Mouse (Mus musculus): ENCODE data around the gene Grb2.
A peak's percentile ranks its signal among the peaks of the same experiment; 100 is the strongest.

Gene Grb2

DNA sequence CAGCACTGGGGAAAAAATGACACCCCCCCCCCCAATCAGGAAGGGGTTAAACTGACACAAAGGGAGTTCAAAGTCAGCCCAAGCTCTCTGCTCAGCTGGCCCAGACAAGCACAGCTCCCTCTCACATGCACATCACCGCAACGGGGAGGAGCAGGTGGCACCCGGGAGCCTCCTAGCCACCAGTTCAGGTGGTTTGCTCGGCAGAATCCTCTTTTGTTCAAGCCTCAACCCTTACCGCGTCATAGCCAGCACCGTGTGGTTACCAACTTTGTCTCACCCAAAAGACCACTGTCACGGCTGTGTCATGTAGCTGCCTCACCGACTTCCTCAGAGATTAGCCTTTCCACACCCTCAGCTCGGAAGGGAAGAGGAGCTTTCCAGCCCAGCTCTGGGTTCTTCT is 65.1 kb downstream of the Grb2 start:
- DNase-seq = no peak

DNA sequence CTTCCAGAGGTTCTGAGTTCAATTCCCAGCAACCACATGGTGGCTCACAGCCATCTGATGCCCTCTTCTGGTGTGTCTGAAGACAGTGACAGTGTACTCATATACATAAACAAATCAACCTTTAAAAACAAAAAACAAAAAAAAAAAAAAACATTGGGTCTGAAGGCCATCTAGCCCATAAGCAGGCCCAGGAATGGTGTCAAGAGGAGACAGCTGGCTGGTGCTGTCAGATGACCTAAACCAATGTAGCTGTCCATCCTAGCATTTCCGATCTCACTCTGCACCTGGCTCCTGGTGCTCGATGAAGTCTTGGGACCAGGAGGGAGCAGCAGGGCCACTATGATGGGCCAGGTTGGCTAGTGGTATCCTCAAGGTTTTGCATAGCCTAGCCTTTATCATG is 65.7 kb downstream of the Grb2 start:
- no peak for DNase-seq

DNA sequence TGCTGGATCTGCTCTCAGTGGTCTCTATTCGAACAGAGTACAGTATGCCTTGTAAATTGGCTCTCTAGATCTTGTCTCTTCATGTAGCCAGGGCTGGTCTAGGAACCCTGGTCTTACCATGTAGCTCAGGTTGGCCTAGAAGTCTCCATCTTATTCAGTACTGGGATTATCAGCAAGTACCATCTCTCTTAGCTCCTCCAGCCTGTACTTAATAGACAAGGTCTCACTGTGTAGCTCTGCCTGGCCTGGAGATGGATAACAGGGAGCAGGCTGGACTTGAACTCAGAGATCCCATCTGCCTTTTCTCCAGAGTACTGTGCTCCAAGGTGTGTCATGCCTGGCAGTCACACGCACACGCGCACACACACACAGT is 66.7 kb downstream of the Grb2 start:
- DNase-seq = no peak

DNA sequence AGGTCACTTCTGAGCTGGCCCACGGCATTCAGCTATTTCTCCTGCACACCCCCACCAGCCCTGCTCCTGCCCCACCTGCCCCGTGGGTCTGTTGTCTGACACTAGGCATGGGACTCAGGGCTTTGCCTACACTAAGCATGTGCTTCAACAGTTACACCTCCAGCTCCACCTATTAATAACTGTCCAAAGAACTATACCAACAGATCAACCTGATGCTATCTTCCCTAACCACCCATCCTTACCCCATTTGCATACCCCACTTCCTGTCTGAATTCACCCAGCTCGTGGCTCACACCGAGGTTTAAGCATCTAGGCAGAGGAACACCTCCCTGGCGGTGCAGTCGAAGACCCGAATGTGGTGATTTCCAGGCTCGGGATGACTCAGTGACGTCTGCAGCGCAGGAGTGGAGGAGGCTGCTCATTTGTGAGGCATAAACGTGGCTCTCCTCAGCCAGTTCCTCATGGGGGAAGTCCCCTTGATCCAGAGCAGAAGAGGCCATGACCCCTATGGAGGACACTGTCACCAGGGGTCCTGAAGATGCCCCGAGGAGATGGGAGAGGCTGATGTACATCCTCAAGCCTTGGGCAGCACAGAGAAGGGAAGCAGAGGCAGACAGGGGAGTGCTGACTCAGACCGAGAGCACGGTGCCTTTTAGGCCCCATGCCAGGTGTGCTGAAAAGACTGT is 67.3 kb downstream of the Grb2 start:
- DNase-seq = peak; percentile 62 to 70

DNA sequence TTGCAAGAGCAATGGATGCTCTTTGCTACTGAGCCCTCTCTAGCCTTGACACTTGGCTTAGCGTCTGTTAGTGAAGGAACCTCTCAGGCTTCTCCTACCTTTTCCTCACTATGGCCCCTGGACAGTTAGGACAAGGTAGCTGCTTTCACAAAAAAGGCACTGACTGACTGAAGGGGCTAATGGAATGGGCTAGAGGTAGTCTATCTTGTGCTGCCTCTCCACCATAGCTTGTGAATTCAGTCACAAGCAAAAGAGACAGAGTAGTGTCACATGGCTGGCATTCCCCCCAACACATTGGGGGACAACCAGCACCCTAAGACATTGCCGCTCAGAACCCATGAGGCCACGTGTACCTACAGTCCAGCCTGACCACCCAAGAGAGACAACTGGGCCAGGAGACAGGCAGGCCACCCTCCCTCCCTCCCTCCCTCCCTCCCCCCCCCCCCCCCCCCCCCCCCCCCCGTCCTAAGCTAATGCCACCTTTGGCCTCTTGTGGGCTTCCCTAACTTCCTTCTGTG is 68.0 kb downstream of the Grb2 start:
- no peak for DNase-seq

DNA sequence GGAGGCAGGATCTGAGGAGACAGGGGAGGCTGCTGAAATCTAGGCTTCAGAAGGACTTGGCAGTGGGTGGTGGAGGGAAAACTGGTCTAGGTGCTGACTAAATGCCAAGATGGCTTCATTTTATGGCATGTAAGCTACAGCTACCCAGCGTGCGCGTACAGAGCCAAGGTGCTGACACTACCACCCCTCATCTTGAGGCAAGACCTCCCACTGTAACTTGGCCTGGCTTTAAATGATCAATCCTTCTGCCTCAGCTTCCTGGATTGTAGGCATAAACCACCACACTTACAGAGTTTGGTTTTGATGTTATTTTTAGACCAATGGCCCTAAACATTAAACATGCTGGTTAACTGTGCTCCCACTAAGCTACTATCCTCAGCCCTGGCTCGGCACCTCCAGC is 68.9 kb downstream of the Grb2 start:
- no peak for DNase-seq

DNA sequence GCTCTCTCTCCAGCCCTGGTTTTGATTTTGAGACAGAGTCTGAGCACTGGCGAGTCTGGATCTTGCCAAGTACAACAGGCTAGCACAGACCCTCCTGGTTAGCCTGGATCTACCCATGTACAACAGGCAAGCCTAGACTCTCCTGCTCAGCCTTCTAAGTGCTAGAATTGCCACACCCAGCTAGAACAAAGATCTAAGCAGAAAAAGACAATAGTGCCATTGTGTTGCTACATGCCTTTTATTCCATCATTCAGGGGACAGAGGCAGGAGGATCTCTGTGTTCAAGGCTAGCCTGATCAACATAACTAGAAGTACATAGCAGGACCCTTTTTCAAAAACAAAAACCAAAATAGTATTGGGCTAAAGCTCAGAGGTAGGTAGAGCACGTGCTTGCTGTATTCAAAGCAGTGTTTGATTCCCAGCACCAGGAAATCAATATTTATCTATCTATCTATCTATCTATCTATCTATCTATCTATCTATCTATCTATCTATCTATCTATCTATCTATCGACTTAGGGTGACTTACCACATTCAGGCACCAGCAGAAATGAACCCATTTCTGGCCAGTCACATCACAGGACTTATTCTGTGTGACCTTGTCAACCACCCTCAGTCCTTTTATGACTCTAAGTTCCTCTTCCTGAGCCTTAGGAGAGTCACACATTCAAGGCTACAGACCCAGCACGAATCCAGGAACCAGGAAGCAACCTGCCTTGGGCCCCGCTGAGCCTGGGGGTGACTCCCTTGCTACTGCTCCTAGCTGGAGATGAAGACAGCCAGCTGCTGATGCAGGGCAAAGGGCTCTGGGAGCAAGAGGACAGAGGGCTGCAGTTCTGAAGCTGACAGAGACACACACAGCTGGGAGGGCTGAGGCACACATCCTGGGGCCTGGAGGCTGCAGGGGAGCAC is 69.6 kb downstream of the Grb2 start:
- no peak for DNase-seq

DNA sequence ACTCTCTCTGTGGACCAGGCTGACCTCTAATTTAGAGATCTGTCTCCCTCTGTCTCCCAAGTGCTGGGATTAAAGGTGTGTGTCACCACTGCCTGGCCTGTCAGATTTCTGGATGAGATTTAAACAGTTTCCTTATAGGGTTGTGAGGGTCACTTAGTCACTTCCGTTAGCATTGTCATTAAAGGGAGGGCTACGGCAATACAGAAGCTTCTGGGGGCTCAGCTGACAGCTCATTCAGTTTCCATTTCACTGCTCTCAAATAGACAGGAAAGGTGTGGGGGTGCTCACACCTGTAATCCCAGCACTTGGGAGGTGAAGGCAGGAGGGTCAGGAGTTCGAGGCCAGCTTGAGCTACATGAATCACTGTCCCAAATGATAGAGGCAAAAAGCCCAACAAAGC is 71.4 kb downstream of the Grb2 start:
- DNase-seq = no peak

DNA sequence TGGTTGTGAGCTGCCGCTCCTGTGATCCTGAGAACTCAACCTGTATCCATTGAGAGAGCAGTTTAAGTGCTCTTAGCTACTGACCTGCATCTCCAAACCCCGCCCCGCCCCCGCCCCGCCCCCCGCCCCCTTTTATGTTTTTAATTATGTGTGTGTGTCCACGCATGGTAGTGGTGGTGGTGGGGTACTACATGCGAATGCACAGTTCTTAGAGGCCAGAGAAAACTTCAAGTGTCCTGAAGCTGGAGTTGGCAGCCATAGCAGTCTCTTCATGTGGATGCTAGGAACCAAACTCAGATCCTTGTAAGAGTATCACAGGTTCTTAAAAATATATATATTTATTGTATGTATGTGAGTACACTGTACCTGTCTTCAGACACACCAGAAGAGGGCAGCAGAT is 72.9 kb downstream of the Grb2 start:
- DNase-seq = no peak

DNA sequence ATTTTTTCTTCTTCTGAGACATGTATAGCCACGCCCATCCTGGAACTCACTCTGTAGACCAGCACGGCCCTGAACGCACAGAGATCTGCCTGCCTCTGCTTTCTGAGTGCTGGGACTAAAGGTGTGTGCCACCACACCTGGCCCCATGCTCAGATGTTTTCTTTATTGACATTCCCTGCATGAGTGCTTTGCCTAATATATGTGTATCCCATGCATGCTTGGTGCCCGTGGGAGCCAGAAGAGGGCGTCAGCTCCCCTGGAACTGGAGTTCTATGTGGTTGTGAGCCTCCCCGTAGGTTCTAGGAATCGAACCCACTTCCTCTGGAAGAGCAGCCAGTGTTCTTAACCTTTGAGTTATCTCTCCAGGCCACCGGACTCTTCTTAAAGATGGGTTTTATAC is 73.4 kb downstream of the Grb2 start:
- DNase-seq = no peak

DNA sequence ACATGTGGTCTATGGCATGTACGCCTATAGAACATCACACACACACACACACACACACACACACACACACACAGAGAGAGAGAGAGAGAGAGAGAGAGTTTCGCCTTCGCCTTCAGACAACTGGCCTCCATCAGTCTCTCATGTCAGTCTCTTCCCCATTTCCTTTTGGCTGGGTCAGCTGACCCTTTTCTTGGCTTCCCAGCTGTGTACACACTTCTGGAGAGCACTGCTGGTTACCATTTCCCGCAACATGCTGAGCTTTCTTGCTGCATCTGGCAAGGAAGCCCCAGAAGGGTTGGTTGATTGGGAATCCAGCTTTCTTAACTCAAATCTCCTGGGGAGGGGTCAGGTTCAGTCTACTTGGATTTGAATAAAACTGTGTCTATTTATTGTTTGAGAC is 74.3 kb downstream of the Grb2 start:
- no peak for DNase-seq

DNA sequence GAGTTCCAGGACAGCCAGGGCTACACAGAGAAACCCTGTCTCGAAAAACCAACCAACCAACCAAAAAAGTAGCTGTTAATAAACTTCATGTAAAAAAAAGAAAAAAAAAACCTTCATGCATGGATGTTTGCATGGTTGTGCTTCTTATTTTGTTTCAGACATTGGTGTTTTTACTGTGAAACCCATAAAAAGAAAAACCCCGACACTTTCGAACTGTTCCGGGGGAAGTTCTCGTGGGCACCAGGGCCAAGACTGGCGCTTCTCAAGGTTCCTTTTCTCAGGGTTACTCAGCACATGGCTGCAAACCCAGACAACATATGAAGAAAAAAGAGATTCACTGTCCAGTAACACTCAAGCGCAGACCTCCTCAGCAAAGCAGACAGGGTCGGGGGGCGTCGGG is 75.5 kb downstream of the Grb2 start:
- DNase-seq = peak in 1 of 2 experiments; percentile 49

DNA sequence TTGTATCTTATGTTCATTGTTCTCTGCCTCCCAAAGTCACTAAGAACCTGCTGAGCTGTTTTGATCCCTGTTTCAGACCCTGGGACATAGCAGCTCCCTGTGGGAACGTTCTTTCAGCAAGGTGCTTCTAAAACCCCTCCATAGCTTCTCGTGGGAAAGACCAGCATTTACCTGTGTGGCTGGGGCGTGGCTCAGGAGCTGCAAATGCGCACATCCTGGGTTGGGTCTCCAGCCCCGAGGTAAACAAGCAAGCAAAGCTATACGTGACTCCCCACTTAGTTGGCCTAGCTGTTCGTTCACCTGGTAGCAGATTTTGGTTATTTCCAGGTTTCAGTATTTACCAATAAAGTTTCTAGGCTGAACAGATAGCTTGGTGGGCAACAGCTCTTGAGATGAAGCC is 76.2 kb downstream of the Grb2 start:
- DNase-seq = no peak

DNA sequence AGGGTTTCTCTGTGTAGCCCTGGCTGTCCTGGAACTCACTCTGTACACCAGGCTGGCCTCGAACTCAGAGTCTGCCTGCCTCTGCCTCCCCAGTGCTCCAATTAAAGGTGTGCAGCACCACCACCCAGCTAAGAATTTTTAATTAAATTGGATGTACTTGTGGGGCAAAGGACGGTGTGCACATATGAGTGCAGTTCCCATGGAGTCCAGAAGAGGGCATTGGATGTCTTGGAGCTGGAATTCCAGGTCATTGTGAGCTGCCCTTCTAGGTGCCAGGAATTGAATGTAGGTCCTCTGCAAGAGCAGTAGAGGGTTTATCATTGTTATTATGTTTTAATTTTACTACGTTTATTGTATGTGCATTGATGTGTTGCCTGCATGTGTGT is 76.9 kb downstream of the Grb2 start:
- DNase-seq = no peak

DNA sequence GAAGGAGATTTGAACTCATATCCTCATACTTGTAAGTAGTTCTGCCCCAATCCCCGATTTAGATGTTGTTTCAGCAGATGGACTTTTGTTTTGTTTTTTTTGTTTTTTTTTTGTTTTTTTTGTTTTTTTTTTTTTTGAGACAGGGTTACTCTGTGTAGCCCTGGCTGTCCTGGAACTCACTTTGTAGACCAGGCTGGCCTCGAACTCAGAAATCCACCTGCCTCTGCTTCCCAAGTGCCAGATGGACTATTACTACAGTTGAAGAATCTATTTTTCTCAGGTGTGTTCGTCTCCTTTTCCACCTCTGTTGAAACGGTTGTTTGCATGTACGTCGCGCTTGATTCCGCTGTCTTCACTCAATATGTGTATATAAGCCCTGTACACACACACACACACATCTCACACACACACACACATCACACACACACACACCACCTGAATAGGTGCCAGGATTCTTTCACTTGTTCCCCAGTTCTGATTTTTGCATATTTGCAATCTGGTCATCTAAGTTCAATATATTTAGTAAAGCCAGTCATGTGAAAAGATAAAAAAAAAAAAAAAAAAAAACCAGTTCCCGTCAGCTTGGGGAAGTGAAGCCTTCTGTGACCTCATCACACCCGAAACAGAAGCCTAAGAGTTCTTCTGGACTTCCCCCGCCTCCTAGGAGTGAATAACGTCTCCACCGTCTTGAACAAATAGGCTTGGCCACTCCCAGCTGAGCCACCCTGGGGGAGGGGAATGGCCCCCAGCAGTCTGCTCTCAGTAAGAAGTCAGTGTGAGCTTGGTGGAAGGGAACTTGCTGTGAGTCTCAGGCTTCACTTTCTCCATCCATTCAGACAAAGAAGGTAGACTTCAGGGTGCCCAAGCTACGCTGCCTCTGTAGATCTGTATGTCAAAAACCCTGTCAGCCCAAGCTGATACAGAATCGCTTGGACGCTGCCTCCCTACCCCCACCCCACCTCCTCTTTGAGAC is 77.6 kb downstream of the Grb2 start:
- peak; percentile 82 to 87 for DNase-seq

DNA sequence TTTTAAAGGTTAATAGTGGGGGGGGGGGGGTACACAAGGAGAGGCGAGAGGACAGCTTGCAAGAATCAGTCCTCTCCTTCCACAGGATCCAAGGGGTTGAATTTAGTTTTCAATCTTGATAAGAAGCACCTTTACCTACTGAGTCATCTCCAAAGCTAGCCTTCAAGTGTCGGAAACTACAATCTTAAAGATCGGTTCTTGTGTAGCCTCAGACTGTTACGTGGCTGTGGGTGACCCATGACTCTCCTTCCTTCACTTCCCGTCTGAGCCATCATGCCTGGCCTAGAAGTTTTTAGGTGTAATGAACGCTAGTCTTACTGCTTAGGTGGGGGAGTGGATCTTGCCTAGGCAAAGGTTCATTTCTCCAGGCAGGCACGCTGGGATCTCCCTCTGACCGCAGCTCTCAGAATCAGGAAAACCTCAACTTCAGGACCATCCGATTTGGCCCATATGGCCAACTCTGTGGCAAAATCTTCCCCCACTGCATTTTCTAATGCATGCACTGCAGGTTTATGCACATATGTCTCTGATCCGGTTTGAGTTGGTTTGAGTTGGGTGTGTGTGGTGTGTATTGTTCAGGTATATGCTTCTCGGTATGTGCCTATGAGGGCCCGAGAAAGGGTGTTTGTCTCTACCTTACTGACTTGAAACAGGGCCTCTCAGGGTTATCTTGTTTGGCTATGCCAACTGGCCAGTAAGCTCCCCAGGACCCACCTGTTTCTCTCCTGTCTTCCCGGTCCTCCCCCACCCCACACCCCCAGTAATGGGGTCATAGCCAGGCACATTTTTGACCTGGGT is 78.5 kb downstream of the Grb2 start:
- DNase-seq = no peak

DNA sequence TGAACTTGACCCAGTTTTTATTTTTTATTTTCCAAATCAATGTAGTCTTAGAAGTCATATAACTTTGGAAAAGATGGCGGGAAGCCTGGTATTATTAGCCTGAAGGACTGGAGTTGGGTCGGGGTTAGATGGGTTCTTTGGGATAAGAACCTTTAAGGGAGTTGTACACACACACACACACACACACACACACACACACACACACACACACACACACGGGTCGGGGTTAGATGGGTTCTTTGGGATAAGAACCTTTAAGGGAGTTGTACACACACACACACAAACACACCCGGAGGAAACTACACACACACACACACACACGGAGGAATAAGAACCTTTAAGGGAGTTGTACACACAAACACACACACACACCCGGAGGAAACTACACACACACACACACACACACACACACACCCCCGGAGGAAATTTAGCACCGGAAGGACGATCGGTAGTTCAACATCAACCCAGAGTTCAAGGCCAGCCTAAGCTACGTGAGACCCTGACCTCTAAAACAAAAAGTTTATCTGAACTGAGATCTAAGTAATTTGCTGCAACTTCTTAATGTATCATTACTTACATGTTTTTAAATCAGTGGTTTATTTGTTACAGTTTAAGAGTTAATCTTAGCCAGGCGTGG is 79.8 kb downstream of the Grb2 start:
- DNase-seq = no peak

DNA sequence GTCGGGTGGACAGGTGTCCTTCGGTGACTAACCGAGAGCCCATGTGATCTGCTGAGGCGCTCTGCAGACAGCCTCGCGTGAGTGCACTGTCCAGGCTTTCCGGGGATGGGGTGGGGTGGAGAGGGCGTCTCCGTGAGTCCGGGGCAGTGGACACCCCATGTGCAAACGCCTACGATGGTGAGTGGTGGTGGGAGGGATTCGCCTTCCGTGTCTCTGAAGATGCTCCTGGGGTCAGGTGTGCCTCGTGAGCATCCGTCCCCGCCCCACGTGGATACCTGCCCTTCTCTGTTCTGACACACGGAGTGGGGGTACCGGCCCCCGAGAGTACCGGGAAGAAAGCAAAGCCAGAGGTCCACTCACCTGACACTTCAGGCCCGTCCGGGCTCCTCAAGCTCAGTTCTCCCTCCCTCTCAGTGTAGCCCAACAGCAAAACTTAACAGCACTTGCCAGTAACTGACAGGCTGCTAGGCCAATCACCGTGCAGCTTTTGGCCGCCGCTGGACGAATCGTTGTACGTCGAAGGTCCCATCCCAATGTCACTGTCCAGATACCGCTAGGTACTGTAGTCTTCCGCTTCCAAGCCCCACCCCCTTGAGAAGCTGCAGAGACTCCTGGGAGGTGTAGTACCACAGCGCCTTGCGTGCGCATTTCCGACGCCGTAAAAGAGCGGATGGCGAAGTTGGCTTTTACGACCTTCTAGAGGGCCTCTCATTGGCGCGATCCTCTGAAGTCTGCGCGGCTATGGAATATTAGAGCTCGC is 80.5 kb downstream of the Grb2 start, which contains the start of gene Slc25a19:
Gene Slc25a19, minus strand, starts transcription at position 591 of the 760 bp plus-strand sequence.
- peak; percentile 97 to 98 for DNase-seq

DNA sequence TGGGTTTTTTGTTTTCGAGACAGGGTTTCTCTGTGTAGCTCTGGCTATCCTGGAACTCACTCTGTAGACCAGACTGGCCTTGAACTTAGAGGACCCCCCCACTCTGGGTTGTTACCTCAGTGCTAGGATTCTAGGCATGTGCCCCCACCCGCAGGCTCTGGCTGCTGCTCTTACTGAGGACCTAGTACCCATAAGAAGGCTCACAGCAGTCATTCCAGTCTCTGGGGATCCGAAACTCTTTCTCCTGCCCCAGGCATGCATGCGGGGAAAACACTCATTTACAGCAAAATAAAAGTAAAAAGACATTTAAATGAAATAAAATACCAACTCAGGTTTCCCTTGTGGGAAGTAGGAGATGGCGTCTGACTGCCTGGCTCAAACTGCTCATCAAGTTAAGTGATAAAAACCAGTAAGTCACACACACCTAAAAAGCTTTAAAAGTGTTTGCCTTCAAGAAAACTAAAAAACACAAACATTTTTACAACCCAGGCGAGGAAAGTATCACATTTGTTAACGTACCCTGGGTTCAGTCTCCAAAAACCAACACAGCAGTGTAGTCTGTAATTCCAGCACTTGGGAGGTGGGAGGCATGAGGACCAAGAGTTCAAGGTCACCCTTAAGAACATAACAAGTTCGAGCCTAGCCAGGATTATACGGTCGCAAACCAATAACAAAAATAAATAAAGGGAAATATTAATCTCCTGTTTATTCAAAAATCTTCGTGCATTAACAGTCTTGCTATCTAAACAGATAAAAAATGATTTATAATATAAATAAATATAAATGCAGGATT is 81.4 kb downstream of the Grb2 start:
- DNase-seq = no peak

DNA sequence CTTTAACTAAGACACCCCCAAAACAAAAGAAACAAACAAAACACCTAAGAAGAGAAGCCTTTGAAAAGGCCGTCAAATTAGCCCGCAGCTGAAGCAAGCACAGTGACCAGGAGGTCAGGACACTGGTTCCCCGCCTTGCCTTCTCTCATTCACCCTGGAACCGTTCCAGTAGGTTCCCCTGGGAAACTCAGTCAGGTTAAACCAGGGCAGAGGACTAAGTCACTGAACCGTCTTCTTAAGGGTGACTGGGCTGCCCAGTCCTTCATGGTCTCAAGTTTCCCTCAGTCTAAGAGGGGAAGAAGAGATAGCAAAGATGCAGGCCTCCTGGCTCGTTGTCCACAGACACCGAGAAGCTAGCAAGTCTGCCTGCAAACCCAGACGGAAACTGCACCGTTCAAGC is 82.5 kb downstream of the Grb2 start:
- no peak for DNase-seq
